Mouse (Mus musculus) myocyte (in vitro differentiated cells): Measurements from ENCODE around the gene Tmsb4x. TPM values are rescaled to one million over a fixed set of nuclear protein-coding genes. Genes with fewer than 3 reads are reported as not detected.

Experiments used
- H3K27me3 ChIP-seq: one replicate; pipeline ENCODE4 v1.6.1; 2011; ENCODE audit not compliant: control insufficient read depth, insufficient read depth, insufficient read length
- H3K36me3 ChIP-seq: one replicate; pipeline ENCODE4 v1.6.1; 2011; ENCODE audit not compliant: control insufficient read depth, insufficient read depth
- H3K4me2 ChIP-seq: one replicate; pipeline ENCODE4 v1.6.1; 2011; ENCODE audit warnings: low read depth, control low read depth
- H3K4me3 ChIP-seq: one replicate; pipeline ENCODE4 v1.5.1; 2011; ENCODE audit warnings: mild to moderate bottlenecking, control low read depth, moderate library complexity
- H3K79me2 ChIP-seq: one replicate; pipeline ENCODE4 v1.6.1; 2011; ENCODE audit not compliant: control insufficient read depth, insufficient read depth
- H3ac ChIP-seq: one replicate; pipeline ENCODE4 v1.6.1; 2011; ENCODE audit not compliant: control insufficient read depth, insufficient read length
- CEBPB ChIP-seq: IDR thresholded peaks from 2 replicates; pipeline ENCODE4 v1.6.1; 2011; ENCODE audit warnings: mild to moderate bottlenecking, moderate library complexity; ENCODE audit not compliant: poor library complexity, insufficient read depth, severe bottlenecking
- E2F4 ChIP-seq: IDR thresholded peaks from one replicate; pipeline ENCODE4 v1.6.1; 2011; ENCODE audit warnings: mild to moderate bottlenecking, control low read depth, moderate library complexity; ENCODE audit not compliant: insufficient read depth
- MAX ChIP-seq: IDR thresholded peaks from one replicate; pipeline ENCODE4 v1.6.1; 2011; ENCODE audit warnings: low read depth, mild to moderate bottlenecking, control low read depth
- MYOD1 ChIP-seq, 3 experiments: IDR thresholded peaks; one replicate each; pipeline ENCODE4 v1.6.1; 2011; ENCODE audit warnings: control low read depth in 2 of 3, low read depth in 2 of 3, mild to moderate bottlenecking in 2 of 3, moderate library complexity in 1 of 3; ENCODE audit not compliant: insufficient read length in 2 of 3, control insufficient read depth in 1 of 3
- MYOG ChIP-seq, 3 experiments: IDR thresholded peaks; one replicate each; pipeline ENCODE4 v1.6.1; 2011; ENCODE audit warnings: control low read depth in 2 of 3, low read depth in 2 of 3, mild to moderate bottlenecking in 2 of 3; ENCODE audit not compliant: insufficient read length in 2 of 3, control insufficient read depth in 1 of 3, insufficient read depth in 1 of 3
- POLR2A ChIP-seq: IDR thresholded peaks from one replicate; pipeline ENCODE4 v1.6.1; 2011; ENCODE audit warnings: low read depth, mild to moderate bottlenecking, control low read depth, moderate library complexity; ENCODE audit not compliant: insufficient read length
- POLR2AphosphoS2 ChIP-seq: IDR thresholded peaks from one replicate; pipeline ENCODE4 v1.6.1; 2011; ENCODE audit warnings: low read depth, control low read depth; ENCODE audit not compliant: insufficient read length
- REST ChIP-seq: IDR thresholded peaks from one replicate; pipeline ENCODE4 v1.6.1; 2011; ENCODE audit warnings: mild to moderate bottlenecking, control low read depth, moderate library complexity; ENCODE audit not compliant: insufficient read depth, insufficient read length
- SRF ChIP-seq: IDR thresholded peaks from one replicate; pipeline ENCODE4 v1.6.1; 2011; ENCODE audit warnings: low read depth; ENCODE audit not compliant: control insufficient read depth, insufficient read length
- TCF12 ChIP-seq: IDR thresholded peaks from one replicate; pipeline ENCODE4 v1.6.1; 2011; ENCODE audit warnings: mild to moderate bottlenecking, control low read depth; ENCODE audit not compliant: poor library complexity, insufficient read depth, severe bottlenecking
- TCF3 ChIP-seq: IDR thresholded peaks from one replicate; pipeline ENCODE4 v1.6.1; 2011; ENCODE audit warnings: low read depth, control low read depth; ENCODE audit not compliant: insufficient read length
- USF1 ChIP-seq: IDR thresholded peaks from one replicate; pipeline ENCODE4 v1.6.1; 2011; ENCODE audit warnings: low read depth, mild to moderate bottlenecking, control low read depth, moderate library complexity
- polyA plus RNA-seq: library from polyadenylated mRNA; unstranded; fragments of >200 nt; fragmentation: generic; extraction: Trizol; gene quantifications from one replicate; pipeline ENCODE4 v1.2.1, GENCODE M21; 2012; ENCODE audit warnings: missing spikeins

The Tmsb4x gene
- polyA plus RNA-seq, 1 experiment = 1,682 TPM

DNA sequence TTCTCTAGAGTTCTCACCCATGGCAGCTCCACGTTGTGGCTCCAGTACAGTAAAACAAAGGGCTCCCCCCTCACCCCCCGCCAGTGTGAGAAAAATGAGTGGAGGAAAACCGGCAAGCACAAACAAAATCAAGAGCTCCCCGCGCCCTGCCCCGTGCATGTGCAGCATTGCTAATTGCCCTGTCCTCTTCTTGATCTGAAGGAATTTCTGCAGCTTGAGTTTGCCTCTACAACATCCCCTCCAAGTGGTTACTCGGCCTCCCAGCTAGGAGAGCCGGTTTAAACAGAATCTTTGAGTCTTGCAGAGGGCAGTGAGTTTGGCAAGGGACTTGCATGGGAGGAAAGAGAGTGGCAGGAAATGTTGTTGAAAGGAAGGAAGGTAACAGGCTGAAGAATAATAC lies 3.6 kb upstream of the Tmsb4x start:
- Histone ChIP-seq H3K4me2 (no peak overlapping the region), H3K27me3 (no peaks in the 10 kb centered on the region), H3K36me3 (no peaks in the 10 kb centered on the region), H3K4me3 (no peak overlapping the region), H3K79me2 (peaks cover 12% of the 10 kb centered on the region), H3ac (no peak overlapping the region)
- TF ChIP-seq TCF12 (no peak), POLR2A (no peak), SRF (no peak), MAX (no peak), MYOD1 (IDR thresholded peaks at IDR 0.05; ENCODE audit: control insufficient read depth in 1 of 3, insufficient read length in 2 of 3, low read depth in 2 of 3) (no peak), POLR2AphosphoS2 (no peak)

DNA sequence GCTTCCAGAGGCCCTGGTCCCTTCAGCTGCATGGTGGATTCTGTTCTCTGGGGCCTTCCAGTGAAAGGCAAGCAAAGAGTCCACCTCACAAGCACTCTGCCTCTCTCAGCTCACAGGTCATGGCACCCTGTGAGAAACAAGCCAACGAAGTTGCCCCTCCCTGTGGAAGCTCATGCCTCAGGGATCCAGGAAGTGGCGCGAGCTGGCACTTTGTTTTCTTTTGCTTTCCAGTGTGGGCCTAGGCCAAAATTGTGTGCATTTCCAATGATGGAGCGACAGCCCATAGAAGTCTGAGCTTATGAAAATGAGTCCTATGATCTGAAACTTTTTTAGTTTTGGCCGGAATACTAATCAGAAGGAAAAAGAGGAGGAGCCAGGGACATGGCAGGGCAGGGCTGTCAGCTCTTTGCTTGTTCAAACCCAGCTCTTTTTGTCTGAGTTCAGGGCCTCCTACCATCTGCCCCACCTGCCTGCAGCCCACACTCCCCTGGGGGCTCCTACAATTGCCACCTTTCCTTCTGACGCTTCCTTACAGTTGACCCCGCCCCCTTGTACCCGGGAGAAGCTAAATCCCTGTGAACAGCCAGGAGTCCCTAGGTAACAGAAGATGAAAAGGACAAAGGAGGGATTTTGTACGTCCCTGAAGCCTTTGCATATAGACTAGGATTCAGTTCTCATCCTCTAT lies 2.9 kb upstream of the Tmsb4x start:
- no peak overlapping the region for H3K4me3 ChIP-seq
- TF ChIP-seq POLR2AphosphoS2 (no peak), SRF (no peak), REST (no peak), TCF12 (no peak), POLR2A (no peak), TCF3 (no peak)
- no peak overlapping the region for H3K4me2 ChIP-seq
- H3K27me3 ChIP-seq = no peaks in the 10 kb centered on the region
- peaks cover 4% of the 10 kb centered on the region for H3K36me3 ChIP-seq
- no peak overlapping the region for H3ac ChIP-seq
- H3K79me2 ChIP-seq = peaks cover 12% of the 10 kb centered on the region

DNA sequence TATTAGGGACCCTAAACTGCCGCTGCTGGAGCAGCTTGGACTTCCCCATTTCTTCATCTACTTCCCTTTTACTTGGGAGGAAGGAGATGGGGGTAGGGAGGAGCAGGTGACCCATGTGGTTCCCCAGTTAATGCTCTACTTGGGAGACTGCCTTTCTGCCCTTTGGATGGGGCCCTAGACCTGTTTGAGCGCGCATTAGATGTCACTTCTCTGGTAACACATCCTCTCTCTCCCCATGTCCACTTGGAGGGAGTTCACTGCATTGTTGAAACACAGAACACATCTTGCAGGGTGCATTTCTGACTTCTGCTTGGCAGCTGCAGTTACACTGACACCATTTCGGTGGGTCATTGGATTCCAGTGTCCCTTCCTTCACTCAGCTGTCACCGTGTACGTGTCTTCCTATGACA lies 1.2 kb upstream of the Tmsb4x start:
- Histone ChIP-seq H3K4me3 (peak overlapping the region; percentile 93), H3ac (no peak overlapping the region), H3K79me2 (peaks cover 12% of the 10 kb centered on the region), H3K4me2 (peak overlapping the region; percentile 65), H3K36me3 (peaks cover 8% of the 10 kb centered on the region), H3K27me3 (no peaks in the 10 kb centered on the region)
- peak in 2 of 3 experiments; percentile 34 to 75 for TF ChIP-seq MYOD1 (IDR thresholded peaks at IDR 0.05; ENCODE audit: control insufficient read depth in 1 of 3, insufficient read length in 2 of 3, low read depth in 2 of 3)
- no peak for TF ChIP-seq CEBPB
- no peak for TF ChIP-seq TCF12
- TF ChIP-seq E2F4 = no peak
- no peak for TF ChIP-seq MAX
- TF ChIP-seq MYOG (IDR thresholded peaks at IDR 0.05; ENCODE audit: control insufficient read depth in 1 of 3, insufficient read depth in 1 of 3, insufficient read length in 2 of 3, low read depth in 2 of 3) = peak in 1 of 3 experiments; percentile 75

DNA sequence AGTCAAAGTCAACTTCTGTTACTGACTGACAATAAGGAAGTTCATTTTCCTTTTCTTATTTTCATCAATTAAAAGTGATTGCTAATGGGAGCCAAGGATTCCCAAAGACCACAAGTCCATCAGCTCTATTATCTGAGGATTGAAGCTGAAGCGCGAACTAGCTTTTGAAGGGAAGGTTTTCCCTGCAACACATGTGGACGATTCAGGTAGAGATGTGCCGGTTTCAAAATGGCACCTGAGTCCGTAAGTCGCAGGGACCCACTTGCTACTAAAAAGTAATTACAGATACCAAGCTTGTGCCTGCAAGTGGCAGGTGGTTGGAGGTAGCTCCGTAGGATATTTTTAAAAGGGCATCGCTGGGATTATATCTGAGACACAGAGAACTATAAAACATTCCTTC lies 713 bp upstream of the Tmsb4x start:
- peak overlapping the region; percentile 93 for H3K4me3 ChIP-seq
- H3K79me2 ChIP-seq = peaks cover 12% of the 10 kb centered on the region
- H3K36me3 ChIP-seq = peaks cover 8% of the 10 kb centered on the region
- no peak overlapping the region for H3ac ChIP-seq
- peak overlapping the region; percentile 65 for H3K4me2 ChIP-seq
- TF ChIP-seq MAX = no peak
- TF ChIP-seq TCF3 = no peak
- TF ChIP-seq SRF = no peak
- no peak for TF ChIP-seq POLR2AphosphoS2
- TF ChIP-seq TCF12 = no peak
- TF ChIP-seq POLR2A = no peak
- no peak for TF ChIP-seq USF1
- no peaks in the 10 kb centered on the region for H3K27me3 ChIP-seq

DNA sequence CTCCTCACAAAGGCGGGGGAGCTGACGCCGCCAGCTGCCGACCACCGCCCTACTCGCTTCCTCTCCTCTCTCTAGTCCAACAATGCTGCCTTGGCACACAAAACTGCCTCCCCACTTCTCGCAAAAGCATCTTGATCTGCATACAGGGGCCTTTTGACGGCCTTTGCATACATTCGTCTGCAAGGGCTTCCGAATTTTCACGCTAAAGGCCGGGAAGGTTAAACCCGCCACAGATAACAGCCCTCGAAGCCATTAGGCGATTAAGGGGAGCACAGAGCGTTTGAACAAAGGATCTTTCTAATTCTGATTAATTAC lies 652 bp downstream of the Tmsb4x start:
- Histone ChIP-seq H3K27me3 (no peaks in the 10 kb centered on the region), H3K4me2 (peak overlapping the region; percentile 6), H3ac (no peak overlapping the region), H3K4me3 (peak overlapping the region; percentile 93), H3K79me2 (peaks cover 12% of the 10 kb centered on the region), H3K36me3 (peaks cover 8% of the 10 kb centered on the region)
- no peak for TF ChIP-seq TCF3
- TF ChIP-seq POLR2AphosphoS2 = peak; percentile 81
- no peak for TF ChIP-seq REST
- TF ChIP-seq SRF = no peak
- TF ChIP-seq USF1 = no peak
- no peak for TF ChIP-seq MYOG (IDR thresholded peaks at IDR 0.05; ENCODE audit: control insufficient read depth in 1 of 3, insufficient read depth in 1 of 3, insufficient read length in 2 of 3, low read depth in 2 of 3)
- peak; percentile 64 for TF ChIP-seq POLR2A
- TF ChIP-seq TCF12 = no peak
- no peak for TF ChIP-seq CEBPB
- no peak for TF ChIP-seq MAX
- no peak for TF ChIP-seq MYOD1 (IDR thresholded peaks at IDR 0.05; ENCODE audit: control insufficient read depth in 1 of 3, insufficient read length in 2 of 3, low read depth in 2 of 3)
- no peak for TF ChIP-seq E2F4
